Mouse (Mus musculus) hindbrain, embryonic 12.5 days (tissue): ENCODE data around the gene 1700021F07Rik. TPM values are rescaled to one million over a fixed set of nuclear protein-coding genes. Genes with fewer than 3 reads are reported as not detected.

ENCODE experiments used
- ATAC-seq: fragments of 200-750 bp; cut with Nextera tagmentation; 2 replicates; pipeline ENCODE4 v1.8.0; 2017; ENCODE audit warnings: moderate TSS enrichment; ENCODE audit not compliant: low FRiP score
- H3K27ac ChIP-seq: fragments of 300-500 bp; sonication (generic); 2 replicates; pipeline ENCODE4 v1.5.1; 2016; ENCODE audit warnings: mild to moderate bottlenecking
- H3K27me3 ChIP-seq: fragments of 300-500 bp; sonication (generic); 2 replicates; pipeline ENCODE4 v1.6.1; 2016; ENCODE audit warnings: mild to moderate bottlenecking
- H3K36me3 ChIP-seq: fragments of 300-500 bp; sonication (generic); 2 replicates; pipeline ENCODE4 v1.6.1; 2016; ENCODE audit warnings: mild to moderate bottlenecking
- H3K4me1 ChIP-seq: fragments of 300-500 bp; sonication (generic); 2 replicates; pipeline ENCODE4 v1.6.1; 2016
- H3K4me2 ChIP-seq: fragments of 300-500 bp; sonication (generic); replicated peaks from 2 replicates; pipeline ENCODE4 v1.6.1; 2016; ENCODE audit warnings: mild to moderate bottlenecking
- H3K4me3 ChIP-seq: fragments of 300-500 bp; sonication (generic); 2 replicates; pipeline ENCODE4 v1.5.1; 2016; ENCODE audit warnings: mild to moderate bottlenecking
- H3K9ac ChIP-seq: fragments of 300-500 bp; sonication (generic); 2 replicates; pipeline ENCODE4 v1.6.1; 2016; ENCODE audit warnings: mild to moderate bottlenecking, moderate library complexity
- H3K9me3 ChIP-seq: fragments of 300-500 bp; sonication (generic); replicated peaks from 2 replicates; pipeline ENCODE4 v1.6.1; 2016; ENCODE audit warnings: mild to moderate bottlenecking
- WGBS: fragments of 180-500 bp; shearing (Covaris S2); methylation state at CpG from one replicate; pipeline ENCODE4 v1.1.7; 2016; 5-methylcytosine and 5-hydroxymethylcytosine counted together
- polyA plus RNA-seq: library from polyadenylated mRNA; unstranded; fragments of >200 nt; fragmentation: Nextera tagmentation; extraction: Ambion mirVana; gene quantifications from 2 replicates; pipeline ENCODE4 v1.2.1, GENCODE M21; 2016

1700021F07Rik gene
- polyA plus RNA-seq, result not detected in 2 replicates

GRCm38 (mm10) chr2:173522376-173522775, at the start of gene 1700021F07Rik:
Gene 1700021F07Rik (plus strand): TSS chr2:173522586.
- Histone ChIP-seq H3K4me1 (no peaks in the 10 kb centered on the region; the same call in 1 of the 2 replicates), H3K9me3 (no peaks in the 10 kb centered on the region), H3K27ac (no peak within 1 kb of the TSS), H3K9ac (no peak within 1 kb of the TSS), H3K27me3 (no peaks in the 10 kb centered on the region), H3K4me2 (no peak within 1 kb of the TSS), H3K36me3 (no peaks in the 10 kb centered on the region), H3K4me3 (no peak within 1 kb of the TSS)
- ATAC-seq, result no peak
- WGBS, result 91% methylated on average over 18 of the region's 18 CpGs

- WGBS, result 49% methylated on average over 11 of the region's 11 CpGs
- peak; percentile 43; the same call in 1 of the 2 replicates for ATAC-seq
Observed at GRCm38 (mm10) chr2:173473233-173473632, 49.2 kb upstream of the 1700021F07Rik start.

GRCm38 (mm10) chr2:173479050-173479449, 43.3 kb upstream of the 1700021F07Rik start:
- Histone ChIP-seq H3K27me3 (no peaks in the 10 kb centered on the region), H3K27ac (no peak overlapping the region), H3K9ac (no peak overlapping the region), H3K4me2 (no peak overlapping the region), H3K9me3 (no peaks in the 10 kb centered on the region), H3K4me1 (no peaks in the 10 kb centered on the region), H3K4me3 (no peak overlapping the region), H3K36me3 (no peaks in the 10 kb centered on the region)
- 87% methylated on average over 12 of the region's 12 CpGs for WGBS
- no peak for ATAC-seq

More at GRCm38 (mm10) chr2:173473233-173473632, 49.2 kb upstream of the 1700021F07Rik start:
- no peak overlapping the region for H3K27ac ChIP-seq
- H3K9me3 ChIP-seq, result no peaks in the 10 kb centered on the region
- H3K4me2 ChIP-seq, result no peak overlapping the region
- H3K27me3 ChIP-seq, result no peaks in the 10 kb centered on the region
- no peaks in the 10 kb centered on the region for H3K36me3 ChIP-seq
- 0 out of 2 replicates have a peak, but pooled peaks cover 5% of the 10 kb centered on the region for H3K4me1 ChIP-seq
- H3K9ac ChIP-seq, result no peak overlapping the region
- no peak overlapping the region for H3K4me3 ChIP-seq

GRCm38 (mm10) chr2:173484486-173484885, 37.9 kb upstream of the 1700021F07Rik start:
- Histone ChIP-seq H3K4me3 (no peak overlapping the region), H3K9me3 (no peaks in the 10 kb centered on the region), H3K27me3 (no peaks in the 10 kb centered on the region), H3K4me2 (no peak overlapping the region), H3K9ac (no peak overlapping the region), H3K27ac (no peak overlapping the region), H3K36me3 (no peaks in the 10 kb centered on the region), H3K4me1 (no peaks in the 10 kb centered on the region)
- 89% methylated on average over 4 of the region's 4 CpGs for WGBS
- ATAC-seq, result no peak

- H3K4me3 ChIP-seq, result no peak overlapping the region
- WGBS, result 92% methylated on average over 2 of the region's 2 CpGs
- no peaks in the 10 kb centered on the region for H3K36me3 ChIP-seq
- H3K4me1 ChIP-seq, result no peaks in the 10 kb centered on the region
- no peak overlapping the region for H3K27ac ChIP-seq
- ATAC-seq, result no peak
- no peaks in the 10 kb centered on the region for H3K27me3 ChIP-seq
- no peak overlapping the region for H3K9ac ChIP-seq
- H3K4me2 ChIP-seq, result no peak overlapping the region
- no peaks in the 10 kb centered on the region for H3K9me3 ChIP-seq
Observed at GRCm38 (mm10) chr2:173499612-173500011, 22.8 kb upstream of the 1700021F07Rik start.

- Histone ChIP-seq H3K27ac (no peak overlapping the region), H3K9me3 (no peaks in the 10 kb centered on the region), H3K36me3 (no peaks in the 10 kb centered on the region), H3K27me3 (no peaks in the 10 kb centered on the region), H3K9ac (no peak overlapping the region), H3K4me2 (no peak overlapping the region), H3K4me3 (no peak overlapping the region), H3K4me1 (peaks cover 3% of the 10 kb centered on the region)
- no peak for ATAC-seq
- WGBS, result 84% methylated on average over 6 of the region's 6 CpGs
Observed at GRCm38 (mm10) chr2:173513977-173514376, 8.4 kb upstream of the 1700021F07Rik start.

- ATAC-seq, result no peak
- Histone ChIP-seq H3K36me3 (no peaks in the 10 kb centered on the region), H3K4me2 (no peak overlapping the region), H3K27ac (no peak overlapping the region), H3K9ac (no peak overlapping the region), H3K4me3 (no peak overlapping the region), H3K9me3 (no peaks in the 10 kb centered on the region), H3K4me1 (peaks cover 3% of the 10 kb centered on the region), H3K27me3 (no peaks in the 10 kb centered on the region)
- WGBS, result 73% methylated on average over 6 of the region's 6 CpGs
Observed at GRCm38 (mm10) chr2:173515186-173515585, 7.2 kb upstream of the 1700021F07Rik start.

- no peak for ATAC-seq
- 86% methylated on average over 24 of the region's 25 CpGs for WGBS
Observed at GRCm38 (mm10) chr2:173516150-173516855, 6.1 kb upstream of the 1700021F07Rik start.

GRCm38 (mm10) chr2:173528493-173528892, 6.1 kb downstream of the 1700021F07Rik start:
- no peaks in the 10 kb centered on the region for H3K36me3 ChIP-seq
- no peak overlapping the region for H3K27ac ChIP-seq
- ATAC-seq, result no peak
- H3K4me3 ChIP-seq, result no peak overlapping the region
- H3K9me3 ChIP-seq, result no peaks in the 10 kb centered on the region
- H3K4me2 ChIP-seq, result no peak overlapping the region
- no peak overlapping the region for H3K9ac ChIP-seq
- WGBS, result 79% methylated on average over 3 of the region's 3 CpGs
- no peaks in the 10 kb centered on the region for H3K27me3 ChIP-seq
- H3K4me1 ChIP-seq, result 0 out of 2 replicates have a peak, but pooled peaks cover 2% of the 10 kb centered on the region

More at GRCm38 (mm10) chr2:173516150-173516855, 6.1 kb upstream of the 1700021F07Rik start:
- Histone ChIP-seq H3K27ac (no peak overlapping the region), H3K9me3 (no peaks in the 10 kb centered on the region), H3K4me3 (no peak overlapping the region), H3K9ac (no peak overlapping the region), H3K4me1 (peaks cover 3% of the 10 kb centered on the region), H3K27me3 (no peaks in the 10 kb centered on the region), H3K36me3 (no peaks in the 10 kb centered on the region), H3K4me2 (no peak overlapping the region)

GRCm38 (mm10) chr2:173532711-173533462, 10.5 kb downstream of the 1700021F07Rik start:
- Histone ChIP-seq H3K36me3 (no peaks in the 10 kb centered on the region), H3K4me2 (no peak overlapping the region), H3K9ac (no peak overlapping the region), H3K4me3 (no peak overlapping the region), H3K27me3 (no peaks in the 10 kb centered on the region), H3K27ac (no peak overlapping the region), H3K9me3 (no peaks in the 10 kb centered on the region), H3K4me1 (0 out of 2 replicates have a peak, but pooled peaks cover 2% of the 10 kb centered on the region)
- no peak for ATAC-seq
- WGBS, result 64% methylated on average over 15 of the region's 15 CpGs

GRCm38 (mm10) chr2:173534581-173534980, 12.2 kb downstream of the 1700021F07Rik start:
- WGBS, result 83% methylated on average over 7 of the region's 7 CpGs

GRCm38 (mm10) chr2:173535390-173535789, 13.0 kb downstream of the 1700021F07Rik start:
- 84% methylated on average over 18 of the region's 18 CpGs for WGBS
- ATAC-seq, result no peak

More at GRCm38 (mm10) chr2:173534581-173534980, 12.2 kb downstream of the 1700021F07Rik start:
- H3K9me3 ChIP-seq, result no peaks in the 10 kb centered on the region
- H3K36me3 ChIP-seq, result no peaks in the 10 kb centered on the region
- H3K27ac ChIP-seq, result no peak overlapping the region
- H3K4me2 ChIP-seq, result no peak overlapping the region
- peaks cover 4% of the 10 kb centered on the region; the same call in 1 of the 2 replicates for H3K4me1 ChIP-seq
- no peak overlapping the region for H3K9ac ChIP-seq
- ATAC-seq, result no peak
- no peak overlapping the region for H3K4me3 ChIP-seq
- H3K27me3 ChIP-seq, result no peaks in the 10 kb centered on the region

More at GRCm38 (mm10) chr2:173535390-173535789, 13.0 kb downstream of the 1700021F07Rik start:
- Histone ChIP-seq H3K4me1 (peaks cover 12% of the 10 kb centered on the region; the same call in 1 of the 2 replicates), H3K4me3 (no peak overlapping the region), H3K27me3 (no peaks in the 10 kb centered on the region), H3K9ac (no peak overlapping the region), H3K36me3 (no peaks in the 10 kb centered on the region), H3K9me3 (no peaks in the 10 kb centered on the region), H3K4me2 (no peak overlapping the region), H3K27ac (no peak overlapping the region)
